ENCODE assay signal across 8 mouse cellular contexts in genomic region chrX:48345385-48345932, GRCm38 (mm10). TPM values are rescaled to one million over a fixed set of nuclear protein-coding genes. Genes with fewer than 3 reads are reported as not detected.
DNase-seq lines count a peak whose midpoint lies in the region; ATAC-seq and TF ChIP-seq lines count a peak whose summit lies in the region.

No protein-coding gene starts in this region.

- 22% methylated on average over 19 of the region's 45 CpGs for WGBS in forebrain, embryonic 11.5 days
- 15% methylated on average over 28 of the region's 45 CpGs for WGBS in hindbrain, postnatal 0 days
- WGBS in liver, embryonic 15.5 days (ENCODE audit: insufficient replicate concordance), result 13% methylated on average over 29 of the region's 45 CpGs
- WGBS in olfactory bulb, adult 2 months, result 14% methylated on average over 40 of the region's 45 CpGs

- no peak for TF ChIP-seq CTCF in hindbrain, postnatal 0 days (IDR thresholded peaks at IDR 0.05; ENCODE audit: low read depth)
- no peak for TF ChIP-seq CTCF in olfactory bulb, adult 2 months (IDR thresholded peaks at IDR 0.05; ENCODE audit: insufficient read depth, low read depth, low read length)

- TF ChIP-seq POLR2A in olfactory bulb, adult 2 months (IDR thresholded peaks at IDR 0.05; ENCODE audit: insufficient read depth, low read depth, low read length), result no peak

- no peaks in the 10 kb centered on the region for H3K36me3 ChIP-seq in forebrain, embryonic 11.5 days (ENCODE audit: control insufficient read depth, insufficient read depth, low read length)
- H3K36me3 ChIP-seq in hindbrain, postnatal 0 days (ENCODE audit: insufficient read depth, low read length), result no peaks in the 10 kb centered on the region
- no peaks in the 10 kb centered on the region for H3K36me3 ChIP-seq in liver, embryonic 15.5 days (replicated peaks)

- H3K9me3 ChIP-seq in forebrain, embryonic 11.5 days (ENCODE audit: control insufficient read depth, low read length), result no peaks in the 10 kb centered on the region
- H3K9me3 ChIP-seq in hindbrain, postnatal 0 days (ENCODE audit: low read length), result no peaks in the 10 kb centered on the region
- no peaks in the 10 kb centered on the region for H3K9me3 ChIP-seq in liver, embryonic 15.5 days (replicated peaks)

- H3K4me3 ChIP-seq in forebrain, embryonic 11.5 days (ENCODE audit: low read depth, low read length), result peak overlapping the region; percentile 51
- peak overlapping the region; percentile 54 for H3K4me3 ChIP-seq in hindbrain, postnatal 0 days (ENCODE audit: low read length)
- peak overlapping the region; percentile 73 for H3K4me3 ChIP-seq in liver, embryonic 15.5 days (replicated peaks)
- H3K4me3 ChIP-seq in olfactory bulb, adult 2 months (ENCODE audit: insufficient read depth, low read depth, low read length), result peak overlapping the region; percentile 94

- peak overlapping the region; percentile 66 for H3K9ac ChIP-seq in forebrain, embryonic 11.5 days (ENCODE audit: low read length)
- peak overlapping the region; percentile 58 for H3K9ac ChIP-seq in hindbrain, postnatal 0 days (replicated peaks; ENCODE audit: low read length)
- H3K9ac ChIP-seq in liver, embryonic 15.5 days, result peak overlapping the region; percentile 70

- no peaks in the 10 kb centered on the region for H3K27me3 ChIP-seq in forebrain, embryonic 11.5 days (ENCODE audit: control insufficient read depth, insufficient read depth, low read length)
- no peaks in the 10 kb centered on the region for H3K27me3 ChIP-seq in hindbrain, postnatal 0 days (ENCODE audit: insufficient read depth, low read length)
- H3K27me3 ChIP-seq in liver, embryonic 15.5 days, result peaks cover 35% of the 10 kb centered on the region

- no peak overlapping the region for H3K27ac ChIP-seq in forebrain, embryonic 11.5 days (ENCODE audit: low read depth, low read length)
- 0 out of 2 replicates have a peak overlapping the region, but pooled peaks have one; percentile 32 for H3K27ac ChIP-seq in hindbrain, postnatal 0 days
- H3K27ac ChIP-seq in liver, embryonic 15.5 days (replicated peaks), result no peak overlapping the region; the same call in 1 of the 2 replicates
- H3K27ac ChIP-seq in olfactory bulb, adult 2 months (ENCODE audit: insufficient read depth, low read depth, low read length), result no peak overlapping the region

- DNase-seq in heart, adult 11 months, result peak; percentile 91
- no peak for DNase-seq in heart, postnatal 25 days (ENCODE audit: low spot score)
- peak; percentile 9 for DNase-seq in adrenal gland, adult 8-10 months
- DNase-seq in forebrain, embryonic 11.5 days (ENCODE audit: low spot score), result peak; percentile 64
- DNase-seq in hindbrain, postnatal 0 days (ENCODE audit: low spot score), result peak; percentile 34
- no peak for DNase-seq in left cerebral cortex, postnatal 14 days (ENCODE audit: low spot score in 2 of 2)

- peak overlapping the region; percentile 60 for H3K4me2 ChIP-seq in forebrain, embryonic 11.5 days (ENCODE audit: low read depth, low read length, severe bottlenecking)
- peak overlapping the region; percentile 61 for H3K4me2 ChIP-seq in hindbrain, postnatal 0 days (ENCODE audit: low read depth, low read length)
- H3K4me2 ChIP-seq in liver, embryonic 15.5 days, result peak overlapping the region; percentile 89

- ATAC-seq in forebrain, embryonic 11.5 days (replicated peaks; ENCODE audit: low FRiP score), result no peak
- ATAC-seq in hindbrain, postnatal 0 days, result no peak
- no peak for ATAC-seq in liver, embryonic 15.5 days (ENCODE audit: insufficient read depth)

- intact Hi-C loops in heart, postnatal 25 days (cut with DNase I), result loop anchor here (5.0 kb wide), 1 partner anchor 62 kb away; no protein-coding TSS in a partner anchor
- intact Hi-C loops in left cerebral cortex, postnatal 14 days (cut with DNase I), result no loop called here

- 0 out of 2 replicates have a peak, but pooled peaks cover 2% of the 10 kb centered on the region for H3K4me1 ChIP-seq in forebrain, embryonic 11.5 days (replicated peaks; ENCODE audit: control insufficient read depth, insufficient read depth, low read length)
- no peaks in the 10 kb centered on the region for H3K4me1 ChIP-seq in hindbrain, postnatal 0 days (ENCODE audit: insufficient read depth, low read length)
- peaks cover 47% of the 10 kb centered on the region for H3K4me1 ChIP-seq in liver, embryonic 15.5 days (replicated peaks)
- peaks cover 13% of the 10 kb centered on the region; the same call in 1 of the 2 replicates for H3K4me1 ChIP-seq in olfactory bulb, adult 2 months (ENCODE audit: control insufficient read depth, insufficient read depth, low read length)

RNA-seq across cellular contexts. Expression of gene Bcorl1, which starts 4.3 kb away (rescaled TPM):
- 1 to 10 TPM; 5.3 to 7.6 TPM for total RNA-seq in heart, postnatal 25 days (2021)
- total RNA-seq in adrenal gland, adult 8-10 months (2022), result 10 to 100 TPM; 10.7 to 13.1 (median 11.5) TPM
- polyA plus RNA-seq in forebrain, embryonic 11.5 days (2014; fragmentation: Nextera tagmentation; extraction: Ambion mirVana), result 7.9 and 8.1 TPM in 2 replicates
- 7.8 and 8.5 TPM in 2 replicates for total RNA-seq in hindbrain, postnatal 0 days (2014; rRNA removed)
- 3.3 and 4.0 TPM in 2 replicates for polyA plus RNA-seq in hindbrain, postnatal 0 days (2015; fragmentation: Nextera tagmentation; extraction: Ambion mirVana)
- 3.6 and 3.7 TPM in 2 replicates for polyA plus RNA-seq in liver, embryonic 15.5 days (2015; fragmentation: Nextera tagmentation; extraction: Ambion mirVana)
- not detected in 2 replicates for polyA plus RNA-seq in olfactory bulb, adult 2 months (2012; ENCODE audit: insufficient read depth, insufficient read length, low replicate concordance, missing spikeins)
- 10 to 100 TPM; 18.0 to 19.3 TPM for total RNA-seq in left cerebral cortex, postnatal 14 days (2021)

Comparison
In these comparisons a context has a peak if more than half of its experiments do, and no peak if none do; other contexts are left out.
1. DNase-seq: peak in heart, adult 11 months (single experiment), adrenal gland, adult 8-10 months (single experiment), forebrain, embryonic 11.5 days (single experiment) and hindbrain, postnatal 0 days (single experiment); none in heart, postnatal 25 days (single experiment) and left cerebral cortex, postnatal 14 days (0 of 2).
2. Peak in every context shown above with its lines, with median percentiles within 50 percentile points of each other: H3K4me2 ChIP-seq, H3K4me3 ChIP-seq and H3K9ac ChIP-seq.